Mouse (Mus musculus): Measurements from ENCODE around the gene Disp3. TPM values are rescaled to one million over a fixed set of nuclear protein-coding genes. Genes with fewer than 3 reads are reported as not detected.

The Disp3 gene
- polyA plus RNA-seq, 1 experiment from 2014 or later, result 12.4 TPM

- H3K9ac ChIP-seq (ENCODE audit: low read depth, low read length), result no peak overlapping the region
- no peak overlapping the region for H3K27ac ChIP-seq (ENCODE audit: low read length)
- no peak for ATAC-seq
- H3K4me1 ChIP-seq (ENCODE audit: control insufficient read depth, insufficient read depth, low read length), result peaks cover 28% of the 10 kb centered on the region
- H3K4me3 ChIP-seq (ENCODE audit: low read depth, low read length), result no peak overlapping the region
- no peaks in the 10 kb centered on the region for H3K9me3 ChIP-seq (replicated peaks; ENCODE audit: control insufficient read depth, low read length, poor library complexity, severe bottlenecking)
- H3K27me3 ChIP-seq (ENCODE audit: control insufficient read depth, insufficient read depth, low read depth, low read length), result no peaks in the 10 kb centered on the region
- no peaks in the 10 kb centered on the region for H3K36me3 ChIP-seq (ENCODE audit: control insufficient read depth, insufficient read depth, low read length)
- 44% methylated on average over 12 of the region's 12 CpGs for WGBS
- H3K4me2 ChIP-seq (ENCODE audit: low read length), result no peak overlapping the region
Observed at GRCm38 (mm10) chr4:148319366-148319765, 31.6 kb upstream of the Disp3 start.

- H3K4me3 ChIP-seq (ENCODE audit: low read depth, low read length), result no peak overlapping the region
- no peak overlapping the region for H3K9ac ChIP-seq (ENCODE audit: low read depth, low read length)
- H3K9me3 ChIP-seq (replicated peaks; ENCODE audit: control insufficient read depth, low read length, poor library complexity, severe bottlenecking), result no peaks in the 10 kb centered on the region
- H3K4me2 ChIP-seq (ENCODE audit: low read length), result no peak overlapping the region
- H3K27ac ChIP-seq (ENCODE audit: low read length), result no peak overlapping the region
- peaks cover 17% of the 10 kb centered on the region for H3K4me1 ChIP-seq (ENCODE audit: control insufficient read depth, insufficient read depth, low read length)
- 69% methylated on average over 16 of the region's 16 CpGs for whole genome bisulfite sequencing
- no peak for ATAC-seq
- no peaks in the 10 kb centered on the region for H3K36me3 ChIP-seq (ENCODE audit: control insufficient read depth, insufficient read depth, low read length)
- H3K27me3 ChIP-seq (ENCODE audit: control insufficient read depth, insufficient read depth, low read depth, low read length), result no peaks in the 10 kb centered on the region
Observed at GRCm38 (mm10) chr4:148315377-148316175, 27.8 kb upstream of the Disp3 start.

- Histone ChIP-seq H3K9me3 (replicated peaks; ENCODE audit: control insufficient read depth, low read length, poor library complexity, severe bottlenecking) (no peaks in the 10 kb centered on the region), H3K9ac (ENCODE audit: low read depth, low read length) (no peak overlapping the region), H3K27ac (ENCODE audit: low read length) (no peak overlapping the region), H3K4me3 (ENCODE audit: low read depth, low read length) (no peak overlapping the region), H3K4me2 (ENCODE audit: low read length) (no peak overlapping the region), H3K27me3 (ENCODE audit: control insufficient read depth, insufficient read depth, low read depth, low read length) (no peaks in the 10 kb centered on the region), H3K36me3 (ENCODE audit: control insufficient read depth, insufficient read depth, low read length) (no peaks in the 10 kb centered on the region), H3K4me1 (ENCODE audit: control insufficient read depth, insufficient read depth, low read length) (peaks cover 15% of the 10 kb centered on the region)
- ATAC-seq, result no peak
- WGBS, result 53% methylated on average over 10 of the region's 10 CpGs
Observed at GRCm38 (mm10) chr4:148314396-148314795, 26.6 kb upstream of the Disp3 start.

GRCm38 (mm10) chr4:148313601-148314000, 25.8 kb upstream of the Disp3 start:
- no peak overlapping the region for H3K27ac ChIP-seq (ENCODE audit: low read length)
- no peaks in the 10 kb centered on the region for H3K9me3 ChIP-seq (replicated peaks; ENCODE audit: control insufficient read depth, low read length, poor library complexity, severe bottlenecking)
- peaks cover 14% of the 10 kb centered on the region for H3K4me1 ChIP-seq (ENCODE audit: control insufficient read depth, insufficient read depth, low read length)
- no peak overlapping the region for H3K9ac ChIP-seq (ENCODE audit: low read depth, low read length)
- 50% methylated on average over 8 of the region's 8 CpGs for WGBS
- no peaks in the 10 kb centered on the region for H3K36me3 ChIP-seq (ENCODE audit: control insufficient read depth, insufficient read depth, low read length)
- no peak overlapping the region for H3K4me3 ChIP-seq (ENCODE audit: low read depth, low read length)
- ATAC-seq, result no peak
- H3K27me3 ChIP-seq (ENCODE audit: control insufficient read depth, insufficient read depth, low read depth, low read length), result no peaks in the 10 kb centered on the region
- no peak overlapping the region for H3K4me2 ChIP-seq (ENCODE audit: low read length)

- Histone ChIP-seq H3K4me1 (ENCODE audit: control insufficient read depth, insufficient read depth, low read length) (peaks cover 14% of the 10 kb centered on the region), H3K4me3 (ENCODE audit: low read depth, low read length) (no peak overlapping the region), H3K4me2 (ENCODE audit: low read length) (no peak overlapping the region), H3K9ac (ENCODE audit: low read depth, low read length) (no peak overlapping the region), H3K27ac (ENCODE audit: low read length) (no peak overlapping the region), H3K9me3 (replicated peaks; ENCODE audit: control insufficient read depth, low read length, poor library complexity, severe bottlenecking) (no peaks in the 10 kb centered on the region), H3K36me3 (ENCODE audit: control insufficient read depth, insufficient read depth, low read length) (no peaks in the 10 kb centered on the region), H3K27me3 (ENCODE audit: control insufficient read depth, insufficient read depth, low read depth, low read length) (no peaks in the 10 kb centered on the region)
- ATAC-seq, result peak; percentile 47; the same call in 1 of the 2 replicates
- 39% methylated on average over 16 of the region's 16 CpGs for WGBS
Observed at GRCm38 (mm10) chr4:148312296-148313116, 24.7 kb upstream of the Disp3 start.

- no peaks in the 10 kb centered on the region for H3K36me3 ChIP-seq (ENCODE audit: control insufficient read depth, insufficient read depth, low read length)
- H3K4me2 ChIP-seq (ENCODE audit: low read length), result no peak overlapping the region
- H3K27ac ChIP-seq (ENCODE audit: low read length), result no peak overlapping the region
- 86% methylated on average over 7 of the region's 7 CpGs for WGBS
- peaks cover 20% of the 10 kb centered on the region for H3K4me1 ChIP-seq (ENCODE audit: control insufficient read depth, insufficient read depth, low read length)
- H3K4me3 ChIP-seq (ENCODE audit: low read depth, low read length), result no peak overlapping the region
- H3K9me3 ChIP-seq (replicated peaks; ENCODE audit: control insufficient read depth, low read length, poor library complexity, severe bottlenecking), result no peaks in the 10 kb centered on the region
- H3K9ac ChIP-seq (ENCODE audit: low read depth, low read length), result no peak overlapping the region
- H3K27me3 ChIP-seq (ENCODE audit: control insufficient read depth, insufficient read depth, low read depth, low read length), result no peaks in the 10 kb centered on the region
- no peak for ATAC-seq
Observed at GRCm38 (mm10) chr4:148310845-148311244, 23.1 kb upstream of the Disp3 start.

GRCm38 (mm10) chr4:148310126-148310525, 22.4 kb upstream of the Disp3 start:
- Histone ChIP-seq H3K27ac (ENCODE audit: low read length) (no peak overlapping the region), H3K4me2 (ENCODE audit: low read length) (no peak overlapping the region), H3K4me3 (ENCODE audit: low read depth, low read length) (no peak overlapping the region), H3K36me3 (ENCODE audit: control insufficient read depth, insufficient read depth, low read length) (no peaks in the 10 kb centered on the region), H3K9me3 (replicated peaks; ENCODE audit: control insufficient read depth, low read length, poor library complexity, severe bottlenecking) (no peaks in the 10 kb centered on the region), H3K9ac (ENCODE audit: low read depth, low read length) (no peak overlapping the region), H3K4me1 (ENCODE audit: control insufficient read depth, insufficient read depth, low read length) (peaks cover 20% of the 10 kb centered on the region), H3K27me3 (ENCODE audit: control insufficient read depth, insufficient read depth, low read depth, low read length) (no peaks in the 10 kb centered on the region)
- WGBS, result 65% methylated on average over 4 of the region's 4 CpGs
- ATAC-seq, result no peak

- ATAC-seq, result peak; percentile 57
- no peak overlapping the region for H3K4me2 ChIP-seq (ENCODE audit: low read length)
- 19% methylated on average over 16 of the region's 16 CpGs for WGBS
- no peaks in the 10 kb centered on the region for H3K9me3 ChIP-seq (replicated peaks; ENCODE audit: control insufficient read depth, low read length, poor library complexity, severe bottlenecking)
- H3K36me3 ChIP-seq (ENCODE audit: control insufficient read depth, insufficient read depth, low read length), result no peaks in the 10 kb centered on the region
- H3K27me3 ChIP-seq (ENCODE audit: control insufficient read depth, insufficient read depth, low read depth, low read length), result no peaks in the 10 kb centered on the region
- peaks cover 5% of the 10 kb centered on the region for H3K4me1 ChIP-seq (ENCODE audit: control insufficient read depth, insufficient read depth, low read length)
- peak overlapping the region; percentile 28; the same call in 1 of the 2 replicates for H3K9ac ChIP-seq (ENCODE audit: low read depth, low read length)
- H3K4me3 ChIP-seq (ENCODE audit: low read depth, low read length), result no peak overlapping the region
- peak overlapping the region; percentile 5; the same call in 1 of the 2 replicates for H3K27ac ChIP-seq (ENCODE audit: low read length)
Observed at GRCm38 (mm10) chr4:148306406-148307083, 18.8 kb upstream of the Disp3 start.

Measured in midbrain, embryonic 16.5 days (tissue).